Mouse (Mus musculus) lung, postnatal 0 days (tissue): ENCODE data around the gene Pcp2.

ENCODE experiments used
- CTCF ChIP-seq: IDR thresholded peaks from 2 replicates; pipeline ENCODE4 v1.5.1; 2016; ENCODE audit warnings: antibody characterized with exemption, mild to moderate bottlenecking
- EP300 ChIP-seq: IDR thresholded peaks from 2 replicates; pipeline ENCODE4 v1.6.1; 2016; ENCODE audit warnings: antibody characterized with exemption, mild to moderate bottlenecking, control low read depth

DNA sequence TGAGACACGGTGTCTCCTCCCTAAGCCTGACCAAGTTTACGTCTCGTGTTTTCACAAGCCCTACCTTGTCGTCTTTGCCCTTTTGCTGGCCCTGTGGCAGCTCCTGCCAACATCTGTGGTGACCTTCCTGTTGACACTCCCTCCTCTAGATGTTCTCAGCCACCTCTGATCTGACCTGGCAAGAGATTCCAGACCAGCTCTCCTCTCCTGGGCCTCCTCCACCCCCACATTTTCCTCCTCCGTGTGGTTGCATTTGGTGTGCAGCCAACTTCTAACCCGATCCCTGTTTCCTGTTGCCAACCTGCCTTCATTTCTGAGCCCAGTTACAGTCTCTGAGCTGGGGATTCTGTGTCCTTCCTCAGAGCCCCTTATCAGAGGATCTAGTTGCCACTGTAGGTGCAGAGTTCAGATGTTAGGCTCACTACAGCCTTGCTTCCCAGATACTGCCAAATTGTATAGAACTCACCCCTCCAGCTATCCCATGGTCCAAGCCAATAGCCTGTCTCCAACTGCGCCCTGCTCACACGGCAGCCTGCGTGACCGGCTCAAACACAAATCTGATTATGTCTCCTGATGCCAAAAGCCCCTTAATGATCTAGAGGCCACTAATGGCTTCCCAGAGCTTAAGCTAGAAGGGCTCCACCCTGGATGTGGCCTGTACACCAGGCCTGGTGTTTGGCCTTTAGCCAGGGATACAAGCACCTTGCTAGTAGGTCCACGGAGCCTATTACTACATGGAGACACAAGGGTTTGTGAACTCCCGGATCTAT lies 16.1 kb downstream of the Pcp2 start:
- TF ChIP-seq CTCF, result no peak
- no peak for TF ChIP-seq EP300
